Mouse (Mus musculus) kidney, adult 2 months (tissue): ENCODE results near the gene Ndufv1. TPM values are rescaled to one million over a fixed set of nuclear protein-coding genes. Genes with fewer than 3 reads are reported as not detected.

Source experiments
- DNase-seq: peaks from one replicate; pipeline ENCODE4 v3.0.0; 2021
- H3K27ac ChIP-seq: fragments of 200-500 bp; 2 replicates; pipeline ENCODE4 v1.5.1; 2012; ENCODE audit warnings: low read depth, low read length, control low read depth, inconsistent platforms; ENCODE audit not compliant: insufficient read depth
- H3K27me3 ChIP-seq: fragments of 200-500 bp; replicated peaks from 2 replicates; pipeline ENCODE4 v1.6.1; 2012; ENCODE audit warnings: mild to moderate bottlenecking, moderate library complexity, low read length, inconsistent platforms; ENCODE audit not compliant: control insufficient read depth, insufficient read depth
- H3K36me3 ChIP-seq: fragments of 200-500 bp; 2 replicates; pipeline ENCODE4 v1.6.1; 2012; ENCODE audit warnings: mild to moderate bottlenecking, moderate library complexity, low read length, inconsistent platforms; ENCODE audit not compliant: control insufficient read depth, insufficient read depth
- H3K4me1 ChIP-seq: fragments of 200-500 bp; 2 replicates; pipeline ENCODE4 v1.6.1; 2011; ENCODE audit warnings: low read length; ENCODE audit not compliant: control insufficient read depth, insufficient read depth
- H3K4me3 ChIP-seq: fragments of 200-500 bp; 2 replicates; pipeline ENCODE4 v1.5.1; 2011; ENCODE audit warnings: mild to moderate bottlenecking, low read depth, low read length, control low read depth; ENCODE audit not compliant: insufficient read depth
- CTCF ChIP-seq: fragments of 200-500 bp; conservative IDR thresholded peaks from 2 replicates; pipeline ENCODE4 v1.5.1; 2011; ENCODE audit warnings: low read depth, mild to moderate bottlenecking, control low read depth, low read length, moderate library complexity, mixed read lengths; ENCODE audit not compliant: insufficient read depth, insufficient read length
- POLR2A ChIP-seq: fragments of 200-500 bp; IDR thresholded peaks from one replicate; pipeline ENCODE4 v1.6.1; 2011; ENCODE audit warnings: low read depth, low read length, control low read depth
- WGBS: fragments of 180-500 bp; shearing (Covaris S2); methylation state at CpG from one replicate; pipeline ENCODE4 v1.1.7; 2018; 5-methylcytosine and 5-hydroxymethylcytosine counted together
- polyA plus RNA-seq: library from polyadenylated mRNA; depleted of rRNA; stranded (reverse); fragments of >200 nt; gene quantifications from 2 replicates; pipeline ENCODE4 v1.2.3, GENCODE M21; 2012

Gene Ndufv1
- polyA plus RNA-seq, 1 experiment = 532 TPM

- no peaks in the 10 kb centered on the region for H3K27me3 ChIP-seq
- H3K4me1 ChIP-seq = peaks cover 8% of the 10 kb centered on the region; the same call in 1 of the 2 replicates
- peak overlapping the region; percentile 43 for H3K27ac ChIP-seq
- TF ChIP-seq CTCF (no peak), POLR2A (no peak)
- H3K4me3 ChIP-seq = no peak overlapping the region
- H3K36me3 ChIP-seq = no peaks in the 10 kb centered on the region
- 30% methylated on average over 3 of the region's 3 CpGs for WGBS
- DNase-seq = peak; percentile 82
Observed at GRCm38 (mm10) chr19:4033298-4033697, 20.7 kb upstream of the Ndufv1 start.

- Histone ChIP-seq H3K27me3 (no peaks in the 10 kb centered on the region), H3K27ac (no peak overlapping the region), H3K4me1 (peaks cover 5% of the 10 kb centered on the region; the same call in 1 of the 2 replicates), H3K36me3 (no peaks in the 10 kb centered on the region), H3K4me3 (no peak overlapping the region)
- WGBS = 82% methylated on average over 7 of the region's 7 CpGs
- no peak for DNase-seq
- no peak for TF ChIP-seq POLR2A
- no peak for TF ChIP-seq CTCF
Observed at GRCm38 (mm10) chr19:4032668-4033067, 20.1 kb upstream of the Ndufv1 start.

GRCm38 (mm10) chr19:4027576-4027975 is 15.0 kb upstream of the Ndufv1 start:
- no peak overlapping the region for H3K27ac ChIP-seq
- H3K4me1 ChIP-seq = no peaks in the 10 kb centered on the region
- H3K36me3 ChIP-seq = no peaks in the 10 kb centered on the region
- H3K27me3 ChIP-seq = no peaks in the 10 kb centered on the region
- no peak overlapping the region for H3K4me3 ChIP-seq
- DNase-seq = no peak
- TF ChIP-seq CTCF (no peak), POLR2A (no peak)

- 69% methylated on average over 7 of the region's 7 CpGs for WGBS
Observed at GRCm38 (mm10) chr19:4023185-4023584, 10.6 kb upstream of the Ndufv1 start.

GRCm38 (mm10) chr19:4018743-4019583 is 6.4 kb upstream of the Ndufv1 start:
- Histone ChIP-seq H3K4me1 (no peaks in the 10 kb centered on the region), H3K36me3 (no peaks in the 10 kb centered on the region), H3K4me3 (no peak overlapping the region), H3K27ac (no peak overlapping the region), H3K27me3 (no peaks in the 10 kb centered on the region)
- peak; percentile 93 for DNase-seq
- TF ChIP-seq POLR2A (no peak), CTCF (peak; percentile 94)
- 21% methylated on average over 18 of the region's 18 CpGs for whole genome bisulfite sequencing

More at GRCm38 (mm10) chr19:4023185-4023584, 10.6 kb upstream of the Ndufv1 start:
- TF ChIP-seq CTCF = no peak
- TF ChIP-seq POLR2A = no peak
- no peak overlapping the region for H3K27ac ChIP-seq
- H3K27me3 ChIP-seq = no peaks in the 10 kb centered on the region
- no peak overlapping the region for H3K4me3 ChIP-seq
- no peaks in the 10 kb centered on the region for H3K4me1 ChIP-seq
- DNase-seq = no peak
- no peaks in the 10 kb centered on the region for H3K36me3 ChIP-seq

- no peaks in the 10 kb centered on the region for H3K27me3 ChIP-seq
- no peaks in the 10 kb centered on the region for H3K36me3 ChIP-seq
- H3K4me3 ChIP-seq = no peak overlapping the region
- TF ChIP-seq CTCF (no peak), POLR2A (no peak)
- DNase-seq = no peak
- no peak overlapping the region for H3K27ac ChIP-seq
- 77% methylated on average over 10 of the region's 10 CpGs for WGBS
- peaks cover 1% of the 10 kb centered on the region; the same call in 1 of the 2 replicates for H3K4me1 ChIP-seq
Observed at GRCm38 (mm10) chr19:4017921-4018587, 5.4 kb upstream of the Ndufv1 start.

GRCm38 (mm10) chr19:4015635-4016034 is 3.0 kb upstream of the Ndufv1 start:
- Histone ChIP-seq H3K4me3 (no peak overlapping the region), H3K27me3 (no peaks in the 10 kb centered on the region), H3K4me1 (peaks cover 8% of the 10 kb centered on the region; the same call in 1 of the 2 replicates), H3K36me3 (no peaks in the 10 kb centered on the region), H3K27ac (no peak overlapping the region)
- 86% methylated on average over 5 of the region's 5 CpGs for WGBS
- no peak for DNase-seq
- TF ChIP-seq POLR2A (no peak), CTCF (no peak)
